In the genomic region with DNA sequence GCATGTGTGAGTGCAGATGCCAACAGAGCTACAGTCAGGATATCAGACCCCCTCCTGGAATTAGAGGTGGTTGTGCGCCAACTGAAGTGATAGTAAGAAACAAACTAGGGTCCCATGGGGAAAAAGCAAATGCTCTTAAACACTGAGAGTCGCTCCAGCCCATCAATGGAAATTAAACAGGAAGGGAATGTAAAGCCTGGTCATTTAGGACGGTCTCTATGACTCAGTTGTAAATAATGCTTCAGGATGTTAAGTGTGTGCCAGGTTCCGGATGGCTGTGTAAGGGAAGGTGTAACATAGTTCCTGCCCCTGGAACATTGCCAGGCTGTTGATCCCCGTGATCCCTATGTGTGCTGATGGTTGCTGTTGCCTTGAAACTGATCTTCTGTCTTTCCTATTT, we compare ENCODE assay signal across 30 mouse cellular contexts. TPM values are rescaled to one million over a fixed set of nuclear protein-coding genes. Genes with fewer than 3 reads are reported as not detected.
A peak's percentile ranks its signal among the peaks of the same experiment; 100 is the strongest.
DNase-seq lines count a peak whose midpoint lies in the region; ATAC-seq and TF ChIP-seq lines count a peak whose summit lies in the region.
"Had no signal": no experiment of that assay in that cellular context is flagged by ENCODE, and none has a peak within 500 bp of the region (broad histone marks: within the 10 kb centered on the region; RNA-seq: fewer than 3 reads in every experiment).

No protein-coding gene starts in this region.

- no peaks in the 10 kb centered on the region for H3K36me3 ChIP-seq in kidney, embryonic 15.5 days
- H3K36me3 ChIP-seq in kidney, embryonic 14.5 days (ENCODE audit: control insufficient read depth, insufficient read depth, low read length), result no peaks in the 10 kb centered on the region
- no peaks in the 10 kb centered on the region for H3K36me3 ChIP-seq in lung, embryonic 16.5 days (ENCODE audit: control insufficient read depth, insufficient read depth, low read length)
- H3K36me3 ChIP-seq in lung, postnatal 0 days (ENCODE audit: insufficient read depth, low read length), result no peaks in the 10 kb centered on the region
- H3K36me3 ChIP-seq: embryonic facial prominence, embryonic 10.5 days; embryonic facial prominence, embryonic 15.5 days; G1E; hindbrain, embryonic 12.5 days; limb, embryonic 12.5 days; liver, embryonic 15.5 days had no signal

- no peaks in the 10 kb centered on the region for H3K27me3 ChIP-seq in kidney, embryonic 15.5 days
- H3K27me3 ChIP-seq in kidney, embryonic 14.5 days (ENCODE audit: control insufficient read depth, insufficient read depth, low read length), result no peaks in the 10 kb centered on the region
- H3K27me3 ChIP-seq in lung, embryonic 16.5 days (ENCODE audit: control insufficient read depth, insufficient read depth, low read depth, low read length), result no peaks in the 10 kb centered on the region
- H3K27me3 ChIP-seq in lung, postnatal 0 days (replicated peaks; ENCODE audit: insufficient read depth, low read length), result no peaks in the 10 kb centered on the region
- H3K27me3 ChIP-seq: embryonic facial prominence, embryonic 15.5 days; hindbrain, embryonic 12.5 days; limb, embryonic 12.5 days; liver, embryonic 15.5 days had no signal

- TF ChIP-seq CTCF in lung, postnatal 0 days (IDR thresholded peaks at IDR 0.05), result no peak

- no peak for TF ChIP-seq EP300 in lung, postnatal 0 days (IDR thresholded peaks at IDR 0.05)

- ATAC-seq in kidney, embryonic 15.5 days (replicated peaks; ENCODE audit: low FRiP score), result 0 out of 2 replicates have a peak, but pooled peaks have one; percentile 40
- ATAC-seq in kidney, embryonic 14.5 days (ENCODE audit: low FRiP score, low TSS enrichment), result no peak
- peak; percentile 60 for ATAC-seq in lung, embryonic 16.5 days (ENCODE audit: low read depth)
- ATAC-seq in lung, postnatal 0 days, result no peak
- ATAC-seq: forebrain, embryonic 14.5 days; hindbrain, postnatal 0 days had no signal

- no peak overlapping the region for H3K27ac ChIP-seq in kidney, embryonic 15.5 days
- no peak overlapping the region for H3K27ac ChIP-seq in kidney, embryonic 14.5 days (ENCODE audit: low read depth, low read length)
- peak overlapping the region; percentile 69 for H3K27ac ChIP-seq in lung, embryonic 16.5 days (ENCODE audit: low read length)
- no peak overlapping the region for H3K27ac ChIP-seq in lung, postnatal 0 days (ENCODE audit: low read length)
- H3K27ac ChIP-seq: embryonic facial prominence, embryonic 10.5 days; embryonic facial prominence, embryonic 15.5 days; hindbrain, embryonic 12.5 days; hindbrain, postnatal 0 days; layer of hippocampus, adult 2 months; left cerebral cortex, adult 2 months; limb, embryonic 12.5 days; liver, embryonic 15.5 days; macrophage had no signal

- no peak for DNase-seq in lung, postnatal 0 days (ENCODE audit: low spot score)
- peak; percentile 33 for DNase-seq in large intestine, adult 2 months (ENCODE audit: low read depth, low spot score)
- DNase-seq in thymus, postnatal 4 days, result no peak
- DNase-seq in frontal cortex, adult 2 months (ENCODE audit: extremely low spot score in 1 of 2, low spot score in 1 of 2), result no peak
- DNase-seq: adrenal gland, adult 8-10 months; cerebellum, adult 8-10 months; cerebellum, postnatal 25 days; gastrocnemius, postnatal 25 days; heart, adult 18-20 months; heart, postnatal 36 days; kidney, adult 18-20 months; kidney, postnatal 14 days; midbrain, embryonic 14.5 days; thymus, adult 2 months; thymus, postnatal 36 days had no signal

- H3K9me3 ChIP-seq in kidney, embryonic 15.5 days (replicated peaks), result no peaks in the 10 kb centered on the region
- no peaks in the 10 kb centered on the region for H3K9me3 ChIP-seq in kidney, embryonic 14.5 days (ENCODE audit: control insufficient read depth, low read length)
- no peaks in the 10 kb centered on the region for H3K9me3 ChIP-seq in lung, embryonic 16.5 days (ENCODE audit: control insufficient read depth, low read length)
- no peaks in the 10 kb centered on the region for H3K9me3 ChIP-seq in lung, postnatal 0 days (ENCODE audit: low read length)
- H3K9me3 ChIP-seq: embryonic facial prominence, embryonic 10.5 days; embryonic facial prominence, embryonic 15.5 days; G1E; hindbrain, embryonic 12.5 days; limb, embryonic 12.5 days; liver, embryonic 15.5 days had no signal

- H3K4me1 ChIP-seq in kidney, embryonic 15.5 days, result no peaks in the 10 kb centered on the region
- no peaks in the 10 kb centered on the region for H3K4me1 ChIP-seq in kidney, embryonic 14.5 days (ENCODE audit: control insufficient read depth, insufficient read depth, low read length)
- peaks cover 5% of the 10 kb centered on the region; the same call in 1 of the 2 replicates for H3K4me1 ChIP-seq in lung, embryonic 16.5 days (replicated peaks; ENCODE audit: control insufficient read depth, insufficient read depth, low read length)
- no peaks in the 10 kb centered on the region for H3K4me1 ChIP-seq in lung, postnatal 0 days (ENCODE audit: insufficient read depth, low read depth, low read length)
- H3K4me1 ChIP-seq: embryonic facial prominence, embryonic 10.5 days; embryonic facial prominence, embryonic 15.5 days; hindbrain, embryonic 12.5 days; limb, embryonic 12.5 days; liver, embryonic 15.5 days had no signal

- H3K9ac ChIP-seq in kidney, embryonic 15.5 days, result no peak overlapping the region
- H3K9ac ChIP-seq in kidney, embryonic 14.5 days (ENCODE audit: low read depth, low read length), result no peak overlapping the region
- no peak overlapping the region for H3K9ac ChIP-seq in lung, embryonic 16.5 days (ENCODE audit: low read length)
- no peak overlapping the region for H3K9ac ChIP-seq in lung, postnatal 0 days (replicated peaks; ENCODE audit: low read depth)
- H3K9ac ChIP-seq: embryonic facial prominence, embryonic 15.5 days; hindbrain, embryonic 12.5 days; limb, embryonic 12.5 days; liver, embryonic 15.5 days had no signal

- WGBS in kidney, embryonic 15.5 days, result 63% methylated on average over 5 of the region's 5 CpGs
- WGBS in kidney, embryonic 14.5 days, result 57% methylated on average over 5 of the region's 5 CpGs
- 17% methylated on average over 5 of the region's 5 CpGs for WGBS in lung, embryonic 16.5 days
- WGBS in lung, postnatal 0 days, result 22% methylated on average over 5 of the region's 5 CpGs
- WGBS in large intestine, adult 2 months, result 23% methylated on average over 5 of the region's 5 CpGs

- no peak overlapping the region for H3K4me3 ChIP-seq in kidney, embryonic 15.5 days (replicated peaks)
- no peak overlapping the region for H3K4me3 ChIP-seq in kidney, embryonic 14.5 days (ENCODE audit: low read length)
- no peak overlapping the region for H3K4me3 ChIP-seq in lung, embryonic 16.5 days (ENCODE audit: low read length)
- H3K4me3 ChIP-seq in lung, postnatal 0 days (ENCODE audit: low read depth, low read length), result no peak overlapping the region
- H3K4me3 ChIP-seq: embryonic facial prominence, embryonic 10.5 days; embryonic facial prominence, embryonic 15.5 days; hindbrain, embryonic 12.5 days; layer of hippocampus, adult 2 months; left cerebral cortex, adult 2 months; limb, embryonic 12.5 days; liver, embryonic 15.5 days had no signal

- no peak overlapping the region for H3K4me2 ChIP-seq in kidney, embryonic 15.5 days
- H3K4me2 ChIP-seq in kidney, embryonic 14.5 days (replicated peaks; ENCODE audit: low read depth, low read length), result no peak overlapping the region
- H3K4me2 ChIP-seq in lung, embryonic 16.5 days (ENCODE audit: low read depth, low read length), result 0 out of 2 replicates have a peak overlapping the region, but pooled peaks have one; percentile 6
- H3K4me2 ChIP-seq in lung, postnatal 0 days (replicated peaks; ENCODE audit: low read depth, low read length), result no peak overlapping the region
- H3K4me2 ChIP-seq: embryonic facial prominence, embryonic 15.5 days; heart, embryonic 11.5 days; hindbrain, embryonic 12.5 days; limb, embryonic 12.5 days; liver, embryonic 15.5 days had no signal

RNA-seq across cellular contexts. Expression of a gene that starts 40.0 kb away (rescaled TPM):
- polyA plus RNA-seq in kidney, embryonic 15.5 days (2015; fragmentation: Nextera tagmentation; extraction: Ambion mirVana), result 2.5 and 2.7 TPM in 2 replicates
- 2.2 and 4.2 TPM in 2 replicates for polyA plus RNA-seq in kidney, embryonic 14.5 days (2014; fragmentation: Nextera tagmentation; extraction: Ambion mirVana)
- polyA plus RNA-seq in lung, embryonic 16.5 days (2015; fragmentation: Nextera tagmentation; extraction: Ambion mirVana), result 4.4 and 5.1 TPM in 2 replicates
- 0.60 and 0.70 TPM in 2 replicates for polyA plus RNA-seq in lung, postnatal 0 days (2015; fragmentation: Nextera tagmentation; extraction: Ambion mirVana)
- 3.4 and 11.9 TPM in 2 replicates for polyA plus RNA-seq in large intestine, adult 2 months (2012; rRNA removed)
- 1.2 and 2.1 TPM in 2 replicates for polyA plus RNA-seq in frontal cortex, adult 2 months (2012; rRNA removed)
- polyA plus RNA-seq: G1E, macrophage had no signal

Comparison
In these comparisons a context has a peak if more than half of its experiments do, and no peak if none do; other contexts are left out.
1. ATAC-seq: peak in kidney, embryonic 15.5 days (single experiment) and lung, embryonic 16.5 days (single experiment); none in kidney, embryonic 14.5 days (single experiment) and lung, postnatal 0 days (single experiment).